Mouse (Mus musculus): ENCODE data around the gene Mrpl2.

- TF ChIP-seq POLR2A (IDR thresholded peaks at IDR 0.05; ENCODE audit: extremely low read depth, insufficient read depth, low read length): no peak
- TF ChIP-seq CTCF (IDR thresholded peaks at IDR 0.05; ENCODE audit: low read depth, low read length): no peak
Observed at GRCm38 (mm10) chr17:46681466-46682118, 35.6 kb downstream of the Mrpl2 start.

Data from liver, adult 2 months (tissue).